Mouse (Mus musculus) heart, embryonic 12.5 days (tissue): ENCODE results near the gene Cldn7. TPM values are rescaled to one million over a fixed set of nuclear protein-coding genes. Genes with fewer than 3 reads are reported as not detected.

Experiments
- ATAC-seq: fragments of 200-750 bp; cut with Nextera tagmentation; 2 replicates; pipeline ENCODE4 v1.8.0; 2017; ENCODE audit warnings: moderate TSS enrichment, moderate library complexity; ENCODE audit not compliant: insufficient number of reproducible peaks, low FRiP score
- H3K27ac ChIP-seq: fragments of 300-500 bp; sonication (generic); 2 replicates; pipeline ENCODE4 v1.5.1; 2016; ENCODE audit warnings: mild to moderate bottlenecking, moderate library complexity; ENCODE audit not compliant: poor library complexity, severe bottlenecking
- H3K27me3 ChIP-seq: fragments of 300-500 bp; sonication (generic); replicated peaks from 2 replicates; pipeline ENCODE4 v1.6.1; 2016; ENCODE audit warnings: mild to moderate bottlenecking, moderate library complexity
- H3K36me3 ChIP-seq: fragments of 300-500 bp; sonication (generic); 2 replicates; pipeline ENCODE4 v1.6.1; 2016; ENCODE audit warnings: mild to moderate bottlenecking, moderate library complexity
- H3K4me1 ChIP-seq: fragments of 300-500 bp; sonication (generic); replicated peaks from 2 replicates; pipeline ENCODE4 v1.6.1; 2016; ENCODE audit warnings: mild to moderate bottlenecking
- H3K4me2 ChIP-seq: fragments of 300-500 bp; sonication (generic); 2 replicates; pipeline ENCODE4 v1.6.1; 2016; ENCODE audit warnings: mild to moderate bottlenecking, moderate library complexity
- H3K4me3 ChIP-seq: fragments of 300-500 bp; sonication (generic); 2 replicates; pipeline ENCODE4 v1.5.1; 2016; ENCODE audit warnings: mild to moderate bottlenecking
- H3K9ac ChIP-seq: fragments of 300-500 bp; sonication (generic); 2 replicates; pipeline ENCODE4 v1.6.1; 2016; ENCODE audit warnings: mild to moderate bottlenecking, moderate library complexity
- H3K9me3 ChIP-seq: fragments of 300-500 bp; sonication (generic); replicated peaks from 2 replicates; pipeline ENCODE4 v1.6.1; 2016; ENCODE audit warnings: mild to moderate bottlenecking, moderate library complexity
- WGBS: fragments of 180-500 bp; shearing (Covaris S2); methylation state at CpG from one replicate; pipeline ENCODE4 v1.1.7; 2016; 5-methylcytosine and 5-hydroxymethylcytosine counted together
- polyA plus RNA-seq: library from polyadenylated mRNA; unstranded; fragments of >200 nt; fragmentation: Nextera tagmentation; extraction: Ambion mirVana; gene quantifications from 2 replicates; pipeline ENCODE4 v1.2.1, GENCODE M21; 2016

Gene Cldn7
- polyA plus RNA-seq, 1 experiment from 2014 or later, result 2.1 TPM

DNA sequence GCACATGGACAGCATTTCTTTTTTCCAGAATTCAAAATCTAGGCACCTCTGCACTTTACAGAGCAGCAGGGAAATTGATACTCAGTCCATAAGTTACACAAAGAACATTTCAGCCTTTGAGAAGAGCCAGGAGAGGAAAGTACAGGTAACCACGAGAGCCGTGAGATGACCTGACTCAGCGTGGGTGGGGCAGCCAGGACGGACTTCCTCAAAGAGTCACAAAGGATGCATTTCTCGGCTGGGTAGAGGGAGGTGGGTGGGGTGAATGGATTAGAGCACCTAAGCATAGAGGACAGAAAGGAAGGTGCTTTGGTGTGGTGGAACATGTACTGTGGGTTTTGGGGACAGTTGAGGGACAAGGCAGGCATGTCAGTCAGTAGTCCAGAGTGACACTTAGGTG is 2.7 kb upstream of the Cldn7 start:
- H3K36me3 ChIP-seq, result no peaks in the 10 kb centered on the region
- H3K4me3 ChIP-seq, result no peak overlapping the region
- H3K4me1 ChIP-seq, result peaks cover 16% of the 10 kb centered on the region
- 43% methylated on average over 5 of the region's 5 CpGs for WGBS
- ATAC-seq, result no peak
- H3K9me3 ChIP-seq, result no peaks in the 10 kb centered on the region
- no peak overlapping the region for H3K9ac ChIP-seq
- peaks cover 59% of the 10 kb centered on the region for H3K27me3 ChIP-seq
- no peak overlapping the region for H3K27ac ChIP-seq
- no peak overlapping the region for H3K4me2 ChIP-seq

DNA sequence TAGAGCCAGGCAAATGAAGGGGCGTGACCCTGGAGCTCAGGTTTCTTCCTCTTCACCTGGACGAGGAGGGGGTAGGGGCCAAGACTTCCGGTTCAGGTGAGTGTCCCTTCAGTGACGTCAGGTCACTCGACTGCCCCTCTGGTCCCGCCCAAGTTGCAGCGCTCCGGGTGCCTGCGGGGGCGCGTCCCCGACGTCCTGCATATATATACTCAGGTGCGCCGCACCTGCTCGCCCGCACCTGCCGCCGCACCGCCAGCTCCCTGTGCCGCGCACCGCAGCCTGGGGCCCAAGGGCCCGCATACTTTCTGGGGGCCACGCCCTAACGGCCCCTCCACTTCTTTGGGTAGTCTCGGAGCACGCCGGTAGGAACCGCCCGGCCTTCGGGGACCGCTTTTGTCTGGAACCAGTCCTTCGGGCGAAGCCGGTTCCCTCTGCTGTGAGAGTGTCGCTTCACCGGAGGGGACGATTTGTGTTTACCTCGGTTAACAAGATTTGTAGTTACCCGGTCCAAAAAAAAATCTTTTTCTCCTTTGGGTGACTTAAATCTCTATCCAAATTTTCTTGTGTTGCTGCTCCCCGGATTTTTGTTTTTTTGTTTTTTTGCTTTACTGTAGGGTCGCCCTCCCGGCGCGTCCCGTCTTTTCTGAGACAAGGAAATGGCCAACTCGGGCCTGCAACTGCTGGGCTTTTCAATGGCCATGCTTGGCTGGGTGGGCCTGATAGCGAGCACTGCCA is 859 bp downstream of the Cldn7 start:
- H3K4me2 ChIP-seq, result peak overlapping the region; percentile 76
- peak overlapping the region; percentile 64; the same call in 1 of the 2 replicates for H3K9ac ChIP-seq
- H3K27me3 ChIP-seq, result peaks cover 68% of the 10 kb centered on the region
- 3% methylated on average over 49 of the region's 49 CpGs for WGBS
- peaks cover 27% of the 10 kb centered on the region for H3K36me3 ChIP-seq
- H3K9me3 ChIP-seq, result no peaks in the 10 kb centered on the region
- no peak overlapping the region for H3K27ac ChIP-seq
- H3K4me3 ChIP-seq, result peak overlapping the region; percentile 49
- no peak for ATAC-seq
- H3K4me1 ChIP-seq, result peaks cover 18% of the 10 kb centered on the region

DNA sequence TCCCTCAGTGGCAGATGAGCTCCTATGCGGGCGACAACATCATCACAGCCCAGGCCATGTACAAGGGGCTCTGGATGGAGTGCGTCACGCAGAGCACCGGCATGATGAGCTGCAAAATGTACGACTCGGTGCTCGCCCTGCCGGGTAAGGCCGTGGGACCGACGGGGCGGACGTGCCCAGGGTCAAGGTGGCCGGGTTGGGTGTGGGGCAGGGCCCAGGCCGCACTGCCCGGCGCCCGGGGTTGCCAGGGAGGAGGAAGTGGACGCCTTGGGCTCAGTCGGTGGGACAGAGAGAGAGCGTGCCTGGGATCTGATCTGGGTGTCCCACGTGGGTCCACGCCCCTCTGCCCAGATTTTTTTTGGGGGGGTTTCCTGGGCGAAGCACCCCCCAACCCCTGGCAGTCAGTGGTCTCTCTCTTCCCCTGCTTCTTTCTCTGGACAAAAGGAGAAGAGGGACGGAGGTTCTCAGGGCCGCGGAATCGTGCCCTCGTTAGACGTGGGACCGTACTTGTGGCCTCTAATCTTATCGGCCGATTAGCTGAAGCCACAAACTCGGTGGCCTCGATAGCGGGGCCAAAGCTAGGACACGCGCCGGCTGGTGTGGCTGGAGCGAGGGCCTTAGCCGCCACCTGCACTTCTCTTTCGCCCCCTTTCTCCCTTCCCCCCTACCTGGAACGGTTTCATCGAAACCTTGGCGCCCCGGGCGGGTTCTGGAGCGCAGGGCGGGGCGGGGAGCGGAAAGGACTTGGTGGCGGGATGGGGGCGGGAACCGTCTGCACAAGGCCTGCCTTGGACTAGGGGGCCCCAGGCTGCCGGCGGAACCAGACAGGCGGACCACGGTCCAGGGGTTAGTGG is 1.7 kb downstream of the Cldn7 start:
- Histone ChIP-seq H3K36me3 (peaks cover 31% of the 10 kb centered on the region), H3K27ac (no peak overlapping the region), H3K4me2 (peak overlapping the region; percentile 76), H3K9ac (peak overlapping the region; percentile 64), H3K4me3 (peak overlapping the region; percentile 49), H3K27me3 (peaks cover 68% of the 10 kb centered on the region), H3K4me1 (peaks cover 18% of the 10 kb centered on the region), H3K9me3 (no peaks in the 10 kb centered on the region)
- WGBS, result 1% methylated on average over 59 of the region's 59 CpGs
- ATAC-seq, result peak; percentile 58; the same call in 1 of the 2 replicates

DNA sequence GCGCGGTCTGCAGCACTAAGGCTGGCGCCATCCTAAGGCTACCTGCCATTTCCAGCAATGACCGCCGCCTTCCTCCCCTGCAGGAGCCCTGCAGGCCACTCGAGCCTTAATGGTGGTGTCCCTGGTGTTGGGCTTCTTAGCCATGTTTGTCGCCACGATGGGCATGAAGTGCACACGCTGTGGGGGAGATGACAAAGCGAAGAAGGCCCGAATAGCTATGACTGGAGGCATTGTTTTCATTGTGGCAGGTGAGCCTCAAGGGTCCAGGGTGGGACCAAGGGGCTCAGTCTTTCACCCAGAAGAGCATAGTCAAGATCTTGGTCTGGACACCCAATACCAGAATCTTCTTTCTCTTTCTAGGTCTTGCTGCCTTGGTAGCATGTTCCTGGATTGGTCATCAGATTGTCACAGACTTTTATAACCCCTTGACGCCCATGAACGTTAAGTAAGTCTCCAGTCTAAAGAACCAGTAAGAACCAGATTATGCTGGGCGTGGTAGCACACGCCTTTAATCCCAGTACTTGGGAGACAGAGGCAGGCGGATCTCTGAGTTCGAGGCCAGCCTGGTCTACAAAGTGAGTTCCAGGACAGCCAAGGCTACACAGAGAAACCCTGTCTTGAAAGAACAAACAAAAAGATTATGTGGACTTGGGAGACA is 2.4 kb downstream of the Cldn7 start:
- H3K4me2 ChIP-seq, result peak overlapping the region; percentile 76
- peaks cover 18% of the 10 kb centered on the region for H3K4me1 ChIP-seq
- H3K9me3 ChIP-seq, result no peaks in the 10 kb centered on the region
- H3K27me3 ChIP-seq, result peaks cover 61% of the 10 kb centered on the region
- H3K36me3 ChIP-seq, result peaks cover 36% of the 10 kb centered on the region
- peak overlapping the region; percentile 64 for H3K9ac ChIP-seq
- 34% methylated on average over 17 of the region's 17 CpGs for WGBS
- no peak for ATAC-seq
- H3K27ac ChIP-seq, result no peak overlapping the region
- peak overlapping the region; percentile 49 for H3K4me3 ChIP-seq

GRCm38 (mm10) chr11:69968793-69969192 is 4.2 kb downstream of the Cldn7 start:
- Histone ChIP-seq H3K4me1 (peaks cover 18% of the 10 kb centered on the region), H3K4me2 (no peak overlapping the region), H3K27me3 (peaks cover 44% of the 10 kb centered on the region), H3K27ac (no peak overlapping the region), H3K9ac (no peak overlapping the region), H3K36me3 (peaks cover 53% of the 10 kb centered on the region), H3K4me3 (no peak overlapping the region), H3K9me3 (no peaks in the 10 kb centered on the region)
- no peak for ATAC-seq
- WGBS, result 80% methylated on average over 4 of the region's 4 CpGs

- Histone ChIP-seq H3K4me2 (no peak overlapping the region), H3K27me3 (peaks cover 30% of the 10 kb centered on the region), H3K9me3 (no peaks in the 10 kb centered on the region), H3K36me3 (peaks cover 67% of the 10 kb centered on the region), H3K4me3 (no peak overlapping the region), H3K4me1 (peaks cover 17% of the 10 kb centered on the region), H3K27ac (no peak overlapping the region), H3K9ac (no peak overlapping the region)
- no peak for ATAC-seq
- WGBS, result 83% methylated on average over 6 of the region's 6 CpGs
These were observed 5.6 kb downstream of the Cldn7 start for GRCm38 (mm10) chr11:69970222-69970621.

DNA sequence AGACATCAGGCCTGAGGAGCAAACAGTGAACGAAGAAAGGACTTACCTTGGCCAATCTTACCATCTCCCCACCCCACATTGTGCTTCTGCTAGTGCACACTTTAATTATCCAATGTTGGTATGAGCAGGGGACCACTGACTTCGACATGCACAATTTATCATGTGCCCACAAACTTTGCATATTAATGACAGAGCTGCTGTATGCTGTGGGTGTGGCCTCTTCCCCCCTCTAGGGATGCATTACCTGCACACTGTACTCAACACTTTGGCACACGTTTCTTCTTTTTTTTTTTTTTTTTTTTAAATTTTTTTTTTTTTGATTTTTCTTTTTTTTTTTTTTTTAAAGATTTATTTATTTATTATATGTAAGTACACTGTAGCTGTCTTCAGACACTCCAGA is 6.2 kb downstream of the Cldn7 start:
- Histone ChIP-seq H3K36me3 (peaks cover 73% of the 10 kb centered on the region), H3K4me1 (peaks cover 13% of the 10 kb centered on the region), H3K27ac (no peak overlapping the region), H3K9me3 (no peaks in the 10 kb centered on the region), H3K4me2 (no peak overlapping the region), H3K9ac (no peak overlapping the region), H3K27me3 (peaks cover 26% of the 10 kb centered on the region), H3K4me3 (no peak overlapping the region)
- ATAC-seq, result no peak
- WGBS, result 78% methylated on average over 3 of the region's 3 CpGs

- ATAC-seq, result no peak
- H3K27me3 ChIP-seq, result no peaks in the 10 kb centered on the region
- H3K4me3 ChIP-seq, result no peak overlapping the region
- H3K4me1 ChIP-seq, result peaks cover 4% of the 10 kb centered on the region
- no peak overlapping the region for H3K27ac ChIP-seq
- H3K9me3 ChIP-seq, result no peaks in the 10 kb centered on the region
- no peak overlapping the region for H3K4me2 ChIP-seq
- WGBS, result 92% methylated on average over 2 of the region's 2 CpGs
- peaks cover 77% of the 10 kb centered on the region for H3K36me3 ChIP-seq
- no peak overlapping the region for H3K9ac ChIP-seq
These were observed 10.3 kb downstream of the Cldn7 start for GRCm38 (mm10) chr11:69974907-69975306.

GRCm38 (mm10) chr11:69976271-69976670 is 11.7 kb downstream of the Cldn7 start:
- H3K4me1 ChIP-seq, result peaks cover 4% of the 10 kb centered on the region
- H3K4me2 ChIP-seq, result no peak overlapping the region
- no peaks in the 10 kb centered on the region for H3K9me3 ChIP-seq
- no peak overlapping the region for H3K27ac ChIP-seq
- no peak overlapping the region for H3K4me3 ChIP-seq
- peaks cover 68% of the 10 kb centered on the region for H3K36me3 ChIP-seq
- no peak overlapping the region for H3K9ac ChIP-seq
- 35% methylated on average over 4 of the region's 4 CpGs for WGBS
- no peaks in the 10 kb centered on the region for H3K27me3 ChIP-seq
- no peak for ATAC-seq

GRCm38 (mm10) chr11:69979827-69980195 is 15.2 kb downstream of the Cldn7 start:
- no peak for ATAC-seq
- Histone ChIP-seq H3K36me3 (peaks cover 46% of the 10 kb centered on the region), H3K9me3 (no peaks in the 10 kb centered on the region), H3K9ac (peak overlapping the region; percentile 89), H3K4me3 (peak overlapping the region; percentile 87), H3K27me3 (no peaks in the 10 kb centered on the region), H3K4me2 (peak overlapping the region; percentile 94), H3K4me1 (peaks cover 24% of the 10 kb centered on the region), H3K27ac (peak overlapping the region; percentile 99)
- 2% methylated on average over 16 of the region's 16 CpGs for WGBS
